Mouse (Mus musculus) cortical plate, adult 2 months (tissue): ENCODE data around the gene Cebpe.

Experiments
- CTCF ChIP-seq: fragments of 200-500 bp; IDR thresholded peaks from 2 replicates; pipeline ENCODE4 v1.5.1; 2011; ENCODE audit warnings: mild to moderate bottlenecking, control low read depth, low read length; ENCODE audit not compliant: insufficient read depth; ENCODE audit errors: extremely low read depth
- POLR2A ChIP-seq: fragments of 200-500 bp; IDR thresholded peaks from 2 replicates; pipeline ENCODE4 v1.6.1; 2011; ENCODE audit warnings: mild to moderate bottlenecking, low read length, control low read depth; ENCODE audit not compliant: insufficient read depth; ENCODE audit errors: extremely low read depth

DNA sequence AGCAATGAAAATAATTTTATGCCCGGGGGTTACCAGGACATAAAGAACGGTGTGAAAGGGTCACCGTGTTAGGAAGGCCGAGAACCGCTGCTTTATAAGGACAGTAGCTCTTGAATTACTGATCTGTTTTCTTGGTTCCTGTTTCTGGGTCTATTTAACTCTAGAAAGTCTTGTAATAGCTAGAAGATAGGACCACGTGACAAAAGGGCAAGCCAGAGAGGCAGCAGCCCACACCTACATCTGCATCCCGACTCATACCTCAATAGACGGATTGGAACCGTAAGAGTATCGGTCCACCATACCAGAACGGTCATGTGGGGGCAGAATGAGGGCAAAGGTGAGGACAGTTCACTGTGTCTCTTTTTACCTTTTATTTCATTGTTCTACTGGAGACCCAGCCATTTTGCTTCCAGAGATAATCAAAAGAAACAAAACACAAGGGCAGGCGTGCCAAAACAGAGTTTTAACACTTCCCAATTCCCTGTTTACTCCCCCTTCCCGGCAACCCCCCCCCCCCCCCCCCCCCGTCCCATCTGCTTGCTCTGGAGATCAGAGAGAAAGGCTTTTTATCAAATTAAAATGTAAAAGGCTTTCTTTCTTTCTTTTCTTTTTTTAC, 42.1 kb upstream of the Cebpe start:
- no peak for TF ChIP-seq CTCF
- no peak for TF ChIP-seq POLR2A
